Mouse (Mus musculus) layer of hippocampus, adult 18-20 months (tissue): ENCODE measurements around the gene Nup188. TPM values are rescaled to one million over a fixed set of nuclear protein-coding genes. Genes with fewer than 3 reads are reported as not detected.

Experiments
- DNase-seq, 2 experiments: peaks; one replicate each; pipeline ENCODE4 v3.0.0; 2022; ENCODE audit warnings: low spot score in 2 of 2
- total RNA-seq, 2 experiments: library from RNA; stranded (reverse); gene quantifications; 2 replicates each; pipeline ENCODE4 v1.2.3; 2021

Nup188 gene
- total RNA-seq, 2 experiments from 2014 or later: 19.5 to 21.9 TPM

GRCm38 (mm10) chr2:30283193-30283592 is 3.0 kb upstream of the Nup188 start:
- no peak for DNase-seq

DNA sequence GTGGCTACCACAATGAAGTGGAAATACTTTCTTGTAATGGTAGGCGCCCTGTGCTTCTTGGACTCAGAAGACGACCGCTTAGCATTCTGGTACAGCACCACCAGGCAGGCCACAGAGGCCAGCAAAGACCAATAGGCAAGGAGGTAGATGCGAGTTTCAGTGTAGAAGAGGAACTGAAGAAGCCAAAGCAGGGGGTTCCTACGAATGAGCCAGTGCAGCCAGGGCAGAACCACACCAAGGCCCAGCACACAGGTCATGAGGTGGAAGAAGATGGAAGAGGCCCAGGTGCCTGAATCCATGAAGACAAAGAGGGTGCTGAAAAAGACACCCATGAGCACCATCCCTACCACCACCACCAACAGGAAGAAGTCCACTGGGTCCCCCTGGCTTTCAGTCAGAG is 1.2 kb upstream of the Nup188 start:
- no peak for DNase-seq

- DNase-seq: no peak
Measured at GRCm38 (mm10) chr2:30285416-30286181, 598 bp upstream of the Nup188 start.

- no peak for DNase-seq
Measured at GRCm38 (mm10) chr2:30287027-30287373, 803 bp downstream of the Nup188 start.

GRCm38 (mm10) chr2:30299525-30299924 is 13.3 kb downstream of the Nup188 start:
- DNase-seq: no peak

DNA sequence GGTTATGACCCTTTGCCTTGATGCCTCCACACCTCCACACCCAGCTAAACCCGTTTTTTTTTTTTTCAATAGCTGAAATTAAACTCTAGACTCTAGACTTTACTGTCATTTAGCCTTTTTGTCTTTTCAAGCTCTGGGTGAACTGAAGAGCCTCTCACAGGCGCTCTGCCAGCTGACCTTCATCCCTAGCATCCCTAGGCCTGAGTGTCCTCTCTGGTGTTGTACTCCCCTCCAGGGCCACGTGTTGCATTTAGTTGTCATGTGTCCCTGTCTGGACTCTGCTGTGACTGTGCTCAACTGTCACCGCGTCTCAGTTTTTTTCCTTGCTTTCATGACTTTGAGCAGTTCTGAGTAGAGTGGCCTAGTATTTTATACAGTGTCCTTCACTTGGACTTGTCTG is 13.8 kb downstream of the Nup188 start:
- DNase-seq: no peak

- no peak for DNase-seq
Measured at GRCm38 (mm10) chr2:30306087-30306486, 19.9 kb downstream of the Nup188 start.

- no peak for DNase-seq
Measured at GRCm38 (mm10) chr2:30309351-30309750, 23.2 kb downstream of the Nup188 start.

GRCm38 (mm10) chr2:30311481-30311880 is 25.3 kb downstream of the Nup188 start:
- no peak for DNase-seq

DNA sequence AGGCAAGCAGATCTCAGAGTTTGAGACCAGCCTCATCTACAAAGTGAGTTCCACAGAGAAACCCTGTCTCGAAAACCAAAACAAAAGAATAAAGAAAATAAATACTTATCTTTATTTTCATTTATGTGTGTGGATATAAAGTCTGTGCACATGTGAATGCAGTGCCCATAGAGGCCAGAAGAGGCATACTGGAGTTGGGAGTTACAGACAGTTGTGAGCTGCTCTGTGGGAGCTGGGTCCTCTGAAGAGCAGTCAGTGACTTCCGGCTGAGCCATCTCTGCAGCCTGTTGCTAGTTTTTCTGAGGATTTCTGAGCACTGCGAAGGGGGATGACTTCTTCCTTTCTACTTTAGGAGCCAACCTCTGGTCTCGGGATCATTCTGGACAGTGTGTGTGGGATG is 29.9 kb downstream of the Nup188 start:
- no peak for DNase-seq

GRCm38 (mm10) chr2:30316955-30317354 is 30.8 kb downstream of the Nup188 start:
- DNase-seq: peak; percentile 46 to 65

- no peak for DNase-seq
Measured at GRCm38 (mm10) chr2:30319260-30319659, 33.1 kb downstream of the Nup188 start.

DNA sequence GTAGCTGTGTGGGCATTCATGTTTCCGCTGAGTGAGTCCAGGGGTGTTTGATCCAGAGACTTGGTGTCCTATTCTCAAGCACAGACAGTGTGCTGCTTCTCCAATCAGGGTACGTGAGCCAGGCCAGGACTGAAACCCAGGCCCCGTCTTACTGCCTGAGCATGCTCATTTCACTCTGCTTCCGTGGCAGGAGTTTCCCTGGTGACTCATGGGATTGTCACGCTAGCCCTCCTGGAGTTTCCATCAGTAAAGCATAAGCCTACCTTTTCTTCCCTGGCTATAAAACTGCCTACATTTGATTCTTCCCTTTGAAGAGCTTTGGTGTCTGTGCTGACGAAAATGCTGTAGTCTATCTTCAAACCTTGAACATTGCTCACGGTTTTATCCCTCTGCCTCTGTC is 36.9 kb downstream of the Nup188 start:
- DNase-seq: no peak

GRCm38 (mm10) chr2:30325296-30325695 is 39.1 kb downstream of the Nup188 start:
- DNase-seq: no peak

DNA sequence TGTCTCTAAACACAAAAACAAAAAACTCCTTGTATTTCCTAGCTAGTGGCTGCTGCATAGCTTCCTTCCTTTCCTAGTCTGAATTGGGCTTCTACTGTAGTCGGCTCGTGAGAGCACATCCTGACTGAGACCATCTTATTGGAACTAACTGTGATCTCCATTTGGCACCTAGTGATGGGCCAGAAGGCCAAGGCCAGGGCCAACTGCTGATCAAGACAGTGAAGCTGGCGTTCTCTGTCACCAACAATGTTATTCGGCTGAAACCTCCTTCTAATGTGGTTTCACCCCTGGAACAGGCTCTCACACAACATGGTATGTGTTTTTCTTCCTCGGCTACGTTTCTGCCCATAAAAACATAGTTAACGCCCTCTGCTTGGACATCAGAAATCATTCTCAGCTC is 41.1 kb downstream of the Nup188 start:
- no peak for DNase-seq

DNA sequence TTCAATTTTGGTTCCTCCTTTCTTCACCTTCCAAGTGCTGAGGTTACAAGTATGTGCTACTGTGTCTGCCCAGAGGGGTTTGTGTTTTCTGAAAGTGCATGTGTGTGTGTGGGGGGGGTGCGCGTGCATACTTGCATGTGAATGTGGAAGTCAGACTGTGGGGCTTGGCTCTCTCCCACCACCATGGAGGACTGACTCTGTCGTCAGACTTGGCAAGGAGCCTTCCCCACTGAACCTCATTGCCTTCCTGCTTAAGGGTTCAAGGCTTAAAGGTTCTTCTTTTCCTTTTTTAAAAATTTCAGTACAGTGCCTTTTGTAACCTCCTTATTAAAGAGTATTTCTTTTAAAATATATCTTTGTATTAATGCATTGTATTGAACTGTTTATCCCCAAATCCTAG is 42.6 kb downstream of the Nup188 start:
- DNase-seq: no peak

- DNase-seq: no peak
Measured at GRCm38 (mm10) chr2:30335324-30335723, 49.1 kb downstream of the Nup188 start.

- DNase-seq: no peak
Measured at GRCm38 (mm10) chr2:30336174-30336915, 50.1 kb downstream of the Nup188 start.

DNA sequence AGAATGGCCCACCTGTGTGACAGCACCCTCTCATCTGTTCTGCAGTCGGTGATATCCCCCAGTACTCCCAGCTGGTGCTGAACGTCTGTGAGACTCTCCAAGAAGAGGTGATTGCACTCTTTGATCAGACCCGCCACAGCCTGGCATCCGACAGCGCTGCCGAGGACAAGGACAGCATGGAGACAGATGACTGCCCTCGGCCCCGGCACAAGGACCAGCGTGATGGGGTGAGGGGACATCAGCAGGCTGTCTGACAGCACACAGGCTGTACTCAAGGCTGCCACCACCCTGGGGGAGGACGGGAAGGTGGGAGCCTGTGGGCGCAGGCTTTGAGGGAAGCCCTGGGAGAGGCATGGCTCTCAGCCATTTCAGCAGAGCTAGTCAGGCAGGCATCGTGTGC is 51.0 kb downstream of the Nup188 start:
- DNase-seq: no peak

GRCm38 (mm10) chr2:30342061-30342460 is 55.9 kb downstream of the Nup188 start:
- no peak for DNase-seq

GRCm38 (mm10) chr2:30342544-30342943 is 56.3 kb downstream of the Nup188 start:
- DNase-seq: no peak

- DNase-seq: no peak
Measured at GRCm38 (mm10) chr2:30343601-30344137, 57.5 kb downstream of the Nup188 start.
